Mouse (Mus musculus) thymus, adult 2 months (tissue): ENCODE data around the gene Incenp. TPM values are rescaled to one million over a fixed set of nuclear protein-coding genes. Genes with fewer than 3 reads are reported as not detected.
"Not testable (repeated sequence)": the region's sequence is repeated elsewhere in the genome, so short reads cannot be mapped to it uniquely, and the experiment has no call there.

ENCODE experiments used
- DNase-seq: peaks from one replicate; pipeline ENCODE4 v3.0.0; 2021
- H3K27ac ChIP-seq: fragments of 200-500 bp; 2 replicates; pipeline ENCODE4 v1.5.1; 2012; ENCODE audit warnings: low read length, control low read depth; ENCODE audit not compliant: control insufficient read depth, insufficient read depth
- H3K27me3 ChIP-seq: fragments of 200-500 bp; 2 replicates; pipeline ENCODE4 v1.6.1; 2012; ENCODE audit warnings: mild to moderate bottlenecking, low read length, moderate library complexity, mixed read lengths; ENCODE audit not compliant: control insufficient read depth, insufficient read depth
- H3K36me3 ChIP-seq: fragments of 200-500 bp; 2 replicates; pipeline ENCODE4 v1.6.1; 2012; ENCODE audit warnings: mild to moderate bottlenecking, low read length, moderate library complexity; ENCODE audit not compliant: control insufficient read depth, insufficient read depth
- H3K4me1 ChIP-seq: fragments of 200-500 bp; replicated peaks from 2 replicates; pipeline ENCODE4 v1.6.1; 2012; ENCODE audit warnings: low read length; ENCODE audit not compliant: control insufficient read depth, insufficient read depth
- H3K4me3 ChIP-seq: fragments of 200-500 bp; 2 replicates; pipeline ENCODE4 v1.5.1; 2012; ENCODE audit warnings: mild to moderate bottlenecking, low read length, control low read depth, moderate library complexity; ENCODE audit not compliant: control insufficient read depth, insufficient read depth
- CTCF ChIP-seq: fragments of 200-500 bp; IDR thresholded peaks from 2 replicates; pipeline ENCODE4 v1.5.1; 2012; ENCODE audit warnings: mild to moderate bottlenecking, control low read depth, low read length, moderate library complexity, borderline replicate concordance; ENCODE audit not compliant: control insufficient read depth, poor library complexity, insufficient read depth; ENCODE audit errors: extremely low read depth
- POLR2A ChIP-seq: fragments of 200-500 bp; IDR thresholded peaks from 2 replicates; pipeline ENCODE4 v1.6.1; 2012; ENCODE audit warnings: mild to moderate bottlenecking, low read length, control low read depth, moderate library complexity; ENCODE audit not compliant: control insufficient read depth, poor library complexity, insufficient read depth; ENCODE audit errors: extremely low read depth
- WGBS: fragments of 180-500 bp; shearing (Covaris S2); methylation state at CpG from one replicate; pipeline ENCODE4 v1.1.7; 2018; 5-methylcytosine and 5-hydroxymethylcytosine counted together
- polyA plus RNA-seq: library from polyadenylated mRNA; depleted of rRNA; stranded (reverse); fragments of >200 nt; gene quantifications from 2 replicates; pipeline ENCODE4 v1.2.3, GENCODE M21; 2012; rRNA removed

The Incenp gene
- polyA plus RNA-seq, 1 experiment: 88.0 TPM

DNA sequence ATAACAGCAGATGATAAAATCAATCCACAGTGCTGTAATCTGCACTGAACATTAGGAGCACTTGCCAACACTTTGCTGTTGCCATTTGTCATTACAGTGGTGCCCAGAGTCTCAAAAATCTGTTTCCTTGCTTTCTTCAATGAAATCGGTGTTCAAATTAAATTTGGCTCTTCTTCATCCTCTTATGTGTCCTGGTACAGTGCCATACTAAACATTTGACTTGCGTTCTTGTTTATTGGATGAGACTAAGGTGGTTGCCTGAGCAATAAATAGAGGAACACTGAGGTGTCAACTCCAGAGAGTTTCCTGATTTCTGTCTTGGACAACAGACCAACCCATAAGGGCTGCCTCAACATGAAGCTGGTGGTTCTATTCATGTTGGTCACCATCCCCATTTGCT is 52.1 kb downstream of the Incenp start, which contains the start of gene Scgb2a2:
TSS of gene Scgb2a2 (plus strand) at position 301 of the 400 bp plus-strand sequence.
- WGBS: 92% methylated on average over 2 of the region's 2 CpGs
- Histone ChIP-seq H3K4me1 (no peaks in the 10 kb centered on the region), H3K36me3 (no peaks in the 10 kb centered on the region), H3K27me3 (no peaks in the 10 kb centered on the region), H3K27ac (no peak within 1 kb of the TSS), H3K4me3 (no peak within 1 kb of the TSS)
- no peak for DNase-seq
- TF ChIP-seq CTCF: no peak

GRCm38 (mm10) chr19:9837341-9837715 is 62.0 kb downstream of the Incenp start:
- no peaks in the 10 kb centered on the region for H3K36me3 ChIP-seq
- H3K4me1 ChIP-seq: no peaks in the 10 kb centered on the region
- H3K27me3 ChIP-seq: no peaks in the 10 kb centered on the region
- TF ChIP-seq POLR2A (no peak), CTCF (no peak)
- 66% methylated on average over 2 of the region's 2 CpGs for WGBS
- DNase-seq: no peak
- H3K4me3 ChIP-seq: no peak overlapping the region
- no peak overlapping the region for H3K27ac ChIP-seq

DNA sequence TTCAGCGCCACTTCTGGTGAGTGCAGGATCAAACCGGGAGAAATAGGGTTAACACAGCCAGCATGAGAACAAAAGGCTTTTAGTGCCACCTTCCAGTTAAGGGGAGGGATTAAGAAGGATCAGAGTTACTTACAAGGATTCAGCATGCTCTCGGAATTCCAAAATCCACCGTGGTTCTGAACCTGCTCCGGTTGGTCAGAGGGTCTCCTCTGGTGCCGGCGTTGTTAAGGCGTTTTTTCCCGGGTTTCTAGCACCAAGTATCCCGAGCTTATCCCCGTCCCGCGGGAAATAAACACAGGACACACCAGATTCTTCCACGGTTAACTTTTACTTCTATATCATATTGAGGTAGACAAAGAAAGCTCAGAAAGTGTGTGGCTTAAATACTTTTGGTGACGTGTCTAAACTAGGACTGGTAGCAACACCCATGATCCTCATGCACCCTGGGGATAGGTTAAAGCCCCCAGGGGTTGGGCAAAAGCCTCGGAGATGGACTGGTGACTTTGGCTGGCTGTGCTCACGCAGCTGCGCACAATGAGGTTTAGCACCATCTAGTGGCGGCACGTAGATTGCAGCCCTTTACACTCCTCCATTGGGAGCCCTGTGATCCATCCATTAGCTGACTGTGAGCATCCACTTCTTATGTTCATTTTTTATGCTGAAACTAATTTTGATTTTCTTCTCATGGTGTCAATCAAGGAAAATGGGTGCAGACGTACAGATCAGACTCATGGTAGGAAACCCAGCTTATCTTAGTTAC is 62.6 kb downstream of the Incenp start:
- WGBS: 17% methylated on average over 18 of the region's 21 CpGs
- H3K4me3 ChIP-seq: peak overlapping the region; percentile 14; the same call in 1 of the 2 replicates
- H3K4me1 ChIP-seq, H3K36me3 ChIP-seq, H3K27ac ChIP-seq, H3K27me3 ChIP-seq: not testable (repeated sequence)
- DNase-seq: peak; percentile 43

Other genes with a start within 250 kb of the Incenp start
- not detected in 2 replicates for gene Scgb2a2, start 52.0 kb downstream of the Incenp start, polyA plus RNA-seq
- gene Fth1, start 81.0 kb upstream of the Incenp start, polyA plus RNA-seq: 2,238 and 2,885 TPM in 2 replicates
- 0.31 and 0.33 TPM in 2 replicates for gene Best1, start 102.1 kb upstream of the Incenp start, polyA plus RNA-seq
- gene Rab3il1, start 102.1 kb upstream of the Incenp start, polyA plus RNA-seq: 12.8 and 15.7 TPM in 2 replicates
- gene Fads3, start 142.0 kb upstream of the Incenp start, polyA plus RNA-seq: 13.6 and 19.9 TPM in 2 replicates
- gene Fads2, start 202.2 kb upstream of the Incenp start, polyA plus RNA-seq: 36.3 and 45.6 TPM in 2 replicates